11 mouse cellular contexts compared by ENCODE assay signal in genomic region chr4:129293702-129294101, GRCm38 (mm10). TPM values are rescaled to one million over a fixed set of nuclear protein-coding genes. Genes with fewer than 3 reads are reported as not detected.
A peak's percentile ranks its signal among the peaks of the same experiment; 100 is the strongest.
DNase-seq lines count a peak whose midpoint lies in the region; ATAC-seq and TF ChIP-seq lines count a peak whose summit lies in the region.
"Had no signal": no experiment of that assay in that cellular context is flagged by ENCODE, and none has a peak within 500 bp of the region (broad histone marks: within the 10 kb centered on the region; RNA-seq: fewer than 3 reads in every experiment).

No protein-coding gene starts in this region.

- H3K4me2 ChIP-seq in liver, embryonic 11.5 days: 0 out of 2 replicates have a peak overlapping the region, but pooled peaks have one; percentile 6
- no peak overlapping the region for H3K4me2 ChIP-seq in liver, postnatal 0 days (ENCODE audit: low read depth, low read length)
- 0 out of 2 replicates have a peak overlapping the region, but pooled peaks have one; percentile 1 for H3K4me2 ChIP-seq in limb, embryonic 14.5 days (replicated peaks; ENCODE audit: low read depth, low read length, severe bottlenecking)
- H3K4me2 ChIP-seq: hindbrain, embryonic 14.5 days had no signal

- peaks cover 36% of the 10 kb centered on the region for H3K4me1 ChIP-seq in heart, embryonic 10.5 days
- peaks cover 15% of the 10 kb centered on the region for H3K4me1 ChIP-seq in liver, embryonic 11.5 days (replicated peaks; ENCODE audit: control insufficient read depth, insufficient read depth, low read length)
- peaks cover 5% of the 10 kb centered on the region; the same call in 1 of the 2 replicates for H3K4me1 ChIP-seq in liver, postnatal 0 days (ENCODE audit: insufficient read depth)
- H3K4me1 ChIP-seq in limb, embryonic 14.5 days (ENCODE audit: control insufficient read depth, insufficient read depth, low read length): peaks cover 11% of the 10 kb centered on the region

- H3K9me3 ChIP-seq in heart, embryonic 10.5 days: no peaks in the 10 kb centered on the region
- no peaks in the 10 kb centered on the region for H3K9me3 ChIP-seq in liver, embryonic 11.5 days (ENCODE audit: control insufficient read depth, low read length)
- no peaks in the 10 kb centered on the region for H3K9me3 ChIP-seq in liver, postnatal 0 days (ENCODE audit: low read length)
- no peaks in the 10 kb centered on the region for H3K9me3 ChIP-seq in limb, embryonic 14.5 days (ENCODE audit: control insufficient read depth, low read length)

- TF ChIP-seq POLR2A in limb, embryonic 14.5 days (IDR thresholded peaks at IDR 0.05; ENCODE audit: borderline replicate concordance, extremely low read depth, insufficient read depth, insufficient read length): no peak

- peak overlapping the region; percentile 41 for H3K4me3 ChIP-seq in heart, embryonic 10.5 days
- H3K4me3 ChIP-seq in liver, embryonic 11.5 days (ENCODE audit: low read depth, low read length): no peak overlapping the region
- no peak overlapping the region for H3K4me3 ChIP-seq in liver, postnatal 0 days (ENCODE audit: low read depth, low read length)
- no peak overlapping the region for H3K4me3 ChIP-seq in limb, embryonic 14.5 days (replicated peaks; ENCODE audit: low read length)

- no peak overlapping the region for H3K9ac ChIP-seq in liver, embryonic 11.5 days (ENCODE audit: low read depth, low read length)
- H3K9ac ChIP-seq in liver, postnatal 0 days (replicated peaks): no peak overlapping the region
- peak overlapping the region; percentile 25; the same call in 1 of the 2 replicates for H3K9ac ChIP-seq in limb, embryonic 14.5 days (ENCODE audit: low read depth, low read length, severe bottlenecking)
- H3K9ac ChIP-seq: hindbrain, embryonic 14.5 days had no signal

- H3K36me3 ChIP-seq in heart, embryonic 10.5 days: no peaks in the 10 kb centered on the region
- H3K36me3 ChIP-seq in liver, embryonic 11.5 days (ENCODE audit: control insufficient read depth, insufficient read depth, low read length): no peaks in the 10 kb centered on the region
- no peaks in the 10 kb centered on the region for H3K36me3 ChIP-seq in liver, postnatal 0 days (replicated peaks; ENCODE audit: insufficient read depth, low read length)
- H3K36me3 ChIP-seq in limb, embryonic 14.5 days (ENCODE audit: control insufficient read depth, insufficient read depth, low read length): no peaks in the 10 kb centered on the region

- H3K27me3 ChIP-seq in heart, embryonic 10.5 days (ENCODE audit: insufficient read depth, poor library complexity, severe bottlenecking): peaks cover 37% of the 10 kb centered on the region
- peaks cover 6% of the 10 kb centered on the region; the same call in 1 of the 2 replicates for H3K27me3 ChIP-seq in liver, embryonic 11.5 days (replicated peaks; ENCODE audit: control insufficient read depth, insufficient read depth, low read length)
- no peaks in the 10 kb centered on the region for H3K27me3 ChIP-seq in liver, postnatal 0 days (ENCODE audit: insufficient read depth, low read length)
- no peaks in the 10 kb centered on the region for H3K27me3 ChIP-seq in limb, embryonic 14.5 days (ENCODE audit: control insufficient read depth, insufficient read depth, low read length)

- 11% methylated on average over 16 of the region's 16 CpGs for WGBS in heart, embryonic 10.5 days
- WGBS in liver, embryonic 11.5 days: 38% methylated on average over 16 of the region's 16 CpGs
- 56% methylated on average over 16 of the region's 16 CpGs for WGBS in liver, postnatal 0 days (ENCODE audit: insufficient replicate concordance)
- 34% methylated on average over 16 of the region's 16 CpGs for WGBS in limb, embryonic 14.5 days

- H3K27ac ChIP-seq in heart, embryonic 10.5 days: peak overlapping the region; percentile 63
- H3K27ac ChIP-seq in liver, embryonic 11.5 days (ENCODE audit: low read depth, low read length): no peak overlapping the region
- H3K27ac ChIP-seq in liver, postnatal 0 days (ENCODE audit: low read depth): no peak overlapping the region
- no peak overlapping the region for H3K27ac ChIP-seq in limb, embryonic 14.5 days (replicated peaks; ENCODE audit: low read depth, low read length)
- H3K27ac ChIP-seq: hindbrain, embryonic 14.5 days had no signal

- ATAC-seq in liver, embryonic 11.5 days (replicated peaks; ENCODE audit: low FRiP score): no peak
- no peak for ATAC-seq in liver, postnatal 0 days
- ATAC-seq in limb, embryonic 14.5 days (ENCODE audit: low FRiP score, low read depth): no peak

- TF ChIP-seq EP300 in liver, postnatal 0 days (IDR thresholded peaks at IDR 0.05; ENCODE audit: low read depth): no peak

- no peak for DNase-seq in heart, embryonic 10.5 days (ENCODE audit: low spot score)
- no peak for DNase-seq in heart, postnatal 14 days
- DNase-seq in liver, embryonic 11.5 days (ENCODE audit: low spot score): peak; percentile 45
- no peak for DNase-seq in liver, postnatal 0 days
- DNase-seq in ZHBTc4 (ENCODE audit: low read depth, low spot score): peak; percentile 38
- no peak for DNase-seq in limb, embryonic 14.5 days (ENCODE audit: low spot score)
- DNase-seq in urinary bladder, postnatal 36 days (ENCODE audit: low spot score in 2 of 2): no peak
- DNase-seq in thymus, postnatal 14 days: no peak
- DNase-seq: liver had no signal

- intact Hi-C loops in heart, postnatal 14 days (cut with DNase I): no loop called here

- TF ChIP-seq CTCF in liver, postnatal 0 days (IDR thresholded peaks at IDR 0.05; ENCODE audit: low read depth): no peak

RNA-seq across cellular contexts. Expression of gene Sync, which starts 6.3 kb away (rescaled TPM):
- polyA plus RNA-seq in heart, embryonic 10.5 days (2016; fragmentation: Nextera tagmentation; extraction: Ambion mirVana): 0.42 and 1.2 TPM in 2 replicates
- total RNA-seq in heart, postnatal 14 days (2021): 10 to 100 TPM; 11.4 to 12.5 TPM
- 0.36 and 0.40 TPM in 2 replicates for polyA plus RNA-seq in liver, embryonic 11.5 days (2014; fragmentation: Nextera tagmentation; extraction: Ambion mirVana)
- polyA plus RNA-seq in liver, postnatal 0 days (2015; fragmentation: Nextera tagmentation; extraction: Ambion mirVana): 0.15 TPM in 1 of 2 replicates, not detected in the other
- polyA plus RNA-seq in limb, embryonic 14.5 days (2012; rRNA removed): 3.9 and 5.3 TPM in 2 replicates
- 4.6 and 6.1 TPM in 2 replicates for polyA plus RNA-seq in limb, embryonic 14.5 days (2014; fragmentation: Nextera tagmentation; extraction: Ambion mirVana)
- total RNA-seq: common myeloid progenitor, adult 5-6 weeks had no signal

RNA-seq across cellular contexts. Expression of gene C77080, which starts 32.5 kb away (rescaled TPM):
- polyA plus RNA-seq in heart, embryonic 10.5 days (2016; fragmentation: Nextera tagmentation; extraction: Ambion mirVana): 1.1 and 2.7 TPM in 2 replicates
- total RNA-seq in heart, postnatal 14 days (2021): 1 to 10 TPM; 4.8 to 5.7 TPM
- polyA plus RNA-seq in liver, embryonic 11.5 days (2014; fragmentation: Nextera tagmentation; extraction: Ambion mirVana): 1.2 and 1.6 TPM in 2 replicates
- polyA plus RNA-seq in liver, postnatal 0 days (2015; fragmentation: Nextera tagmentation; extraction: Ambion mirVana): 1.4 and 1.8 TPM in 2 replicates
- polyA plus RNA-seq in limb, embryonic 14.5 days (2012; rRNA removed): 17.1 and 22.5 TPM in 2 replicates
- 7.6 and 9.2 TPM in 2 replicates for polyA plus RNA-seq in limb, embryonic 14.5 days (2014; fragmentation: Nextera tagmentation; extraction: Ambion mirVana)

RNA-seq across cellular contexts. Expression of gene Rbbp4, which starts 41.5 kb away (rescaled TPM):
- polyA plus RNA-seq in heart, embryonic 10.5 days (2016; fragmentation: Nextera tagmentation; extraction: Ambion mirVana): 329 and 377 TPM in 2 replicates
- 100 to 1,000 TPM in 1 of 2 experiments, 10 to 100 TPM in 1; 82.5 to 105 TPM for total RNA-seq in heart, postnatal 14 days (2021)
- 318 and 355 TPM in 2 replicates for polyA plus RNA-seq in liver, embryonic 11.5 days (2014; fragmentation: Nextera tagmentation; extraction: Ambion mirVana)
- polyA plus RNA-seq in liver, postnatal 0 days (2015; fragmentation: Nextera tagmentation; extraction: Ambion mirVana): 163 and 167 TPM in 2 replicates
- 112 and 128 TPM in 2 replicates for polyA plus RNA-seq in limb, embryonic 14.5 days (2012; rRNA removed)
- 331 and 346 TPM in 2 replicates for polyA plus RNA-seq in limb, embryonic 14.5 days (2014; fragmentation: Nextera tagmentation; extraction: Ambion mirVana)

RNA-seq across cellular contexts. Expression of gene Zbtb8os, which starts 41.8 kb away (rescaled TPM):
- 50.0 and 58.8 TPM in 2 replicates for polyA plus RNA-seq in heart, embryonic 10.5 days (2016; fragmentation: Nextera tagmentation; extraction: Ambion mirVana)
- total RNA-seq in heart, postnatal 14 days (2021): 10 to 100 TPM; 20.7 to 20.9 TPM
- polyA plus RNA-seq in liver, embryonic 11.5 days (2014; fragmentation: Nextera tagmentation; extraction: Ambion mirVana): 42.2 and 53.9 TPM in 2 replicates
- 32.2 and 34.2 TPM in 2 replicates for polyA plus RNA-seq in liver, postnatal 0 days (2015; fragmentation: Nextera tagmentation; extraction: Ambion mirVana)
- 26.4 and 36.6 TPM in 2 replicates for polyA plus RNA-seq in limb, embryonic 14.5 days (2012; rRNA removed)
- polyA plus RNA-seq in limb, embryonic 14.5 days (2014; fragmentation: Nextera tagmentation; extraction: Ambion mirVana): 44.4 TPM in 2 replicates

Comparison
In these comparisons a context has a peak if more than half of its experiments do, and no peak if none do; other contexts are left out.
1. DNase-seq: peak in liver, embryonic 11.5 days (single experiment) and ZHBTc4 (single experiment); none in heart, embryonic 10.5 days (single experiment), heart, postnatal 14 days (0 of 2), liver, postnatal 0 days (single experiment), limb, embryonic 14.5 days (single experiment), urinary bladder, postnatal 36 days (0 of 2) and thymus, postnatal 14 days (single experiment).